Mouse (Mus musculus) urinary bladder, postnatal 25 days (tissue): ENCODE measurements at regions not wholly inside any gene's neighbourhood (a gene's known extent, or its start where the extent isn't known, plus 50 kb on each side); places are given as distances from the start of the nearest gene placed in this dataset.

ENCODE experiments used
- DNase-seq: peaks from one replicate; pipeline ENCODE4 v3.0.0; 2022; ENCODE audit warnings: low spot score

GRCm38 (mm10) chr16:77537351-77537750, 64.5 kb downstream of the Gm11146 start:
- DNase-seq = no peak

GRCm38 (mm10) chr16:77536746-77537145, 65.1 kb downstream of the Gm11146 start:
- no peak for DNase-seq

GRCm38 (mm10) chr16:77536314-77536713, 65.6 kb downstream of the Gm11146 start:
- DNase-seq = no peak

GRCm38 (mm10) chr16:77535021-77535420, 66.9 kb downstream of the Gm11146 start:
- DNase-seq = no peak

DNA sequence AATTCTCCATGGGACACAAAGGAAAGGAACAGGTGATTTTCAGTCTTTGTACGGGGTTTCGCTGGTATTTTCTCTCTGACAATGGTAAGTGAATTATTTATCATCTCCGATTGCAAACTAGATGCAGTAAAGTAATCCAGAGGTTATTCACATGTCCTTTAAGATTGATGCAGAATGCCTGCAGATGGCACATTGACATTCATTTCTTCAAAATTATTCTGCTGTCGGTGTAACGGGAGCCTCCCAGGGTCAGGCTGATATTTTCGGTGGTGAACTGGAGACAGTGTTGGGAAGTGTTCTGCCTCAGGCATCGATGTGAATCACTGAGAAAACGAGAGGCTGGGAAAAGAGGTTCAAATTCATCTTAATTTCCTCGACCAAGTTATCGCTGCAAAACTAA, 70.3 kb downstream of the Gm11146 start:
- no peak for DNase-seq

- no peak for DNase-seq
These were observed 73.9 kb downstream of the Gm11146 start for GRCm38 (mm10) chr16:77527951-77528350.

DNA sequence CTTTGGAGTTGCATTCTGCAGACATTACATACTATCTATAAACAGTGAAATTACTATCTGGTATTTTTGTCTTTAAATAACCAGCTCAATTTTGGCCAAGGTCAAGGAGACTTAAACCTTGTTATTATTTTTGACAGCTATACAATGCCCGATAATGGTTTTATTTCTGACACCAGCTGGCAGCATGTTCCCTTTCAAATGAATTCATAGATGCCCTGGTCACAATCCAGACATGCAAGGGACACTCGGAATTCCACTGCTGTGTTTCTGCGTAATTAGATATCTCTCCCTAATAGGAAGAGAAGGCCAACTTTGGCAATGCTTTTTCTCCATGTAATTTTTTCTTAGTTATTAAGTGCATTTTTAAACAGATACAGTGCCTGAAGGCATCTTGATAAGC, 87.3 kb downstream of the Gm11146 start:
- DNase-seq = no peak

DNA sequence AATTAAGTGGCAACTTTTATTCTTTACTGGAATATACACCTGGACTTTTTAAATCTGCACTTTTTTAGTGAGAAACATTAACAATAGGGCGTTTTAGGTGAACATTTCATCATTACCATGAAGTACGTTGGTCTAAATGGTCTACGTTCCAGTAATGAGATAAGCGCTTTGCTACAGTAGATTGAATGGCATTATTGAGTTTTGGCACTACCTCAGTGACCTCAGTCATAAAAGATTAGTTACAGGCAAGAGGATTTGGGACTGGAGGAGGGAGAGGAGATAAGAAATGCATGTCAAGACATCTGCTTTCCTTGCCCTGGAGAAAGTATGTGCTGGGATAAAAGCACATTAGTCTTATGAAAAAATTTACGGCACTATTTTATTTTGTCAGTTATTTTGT, 98.3 kb downstream of the Gm11146 start:
- no peak for DNase-seq

DNA sequence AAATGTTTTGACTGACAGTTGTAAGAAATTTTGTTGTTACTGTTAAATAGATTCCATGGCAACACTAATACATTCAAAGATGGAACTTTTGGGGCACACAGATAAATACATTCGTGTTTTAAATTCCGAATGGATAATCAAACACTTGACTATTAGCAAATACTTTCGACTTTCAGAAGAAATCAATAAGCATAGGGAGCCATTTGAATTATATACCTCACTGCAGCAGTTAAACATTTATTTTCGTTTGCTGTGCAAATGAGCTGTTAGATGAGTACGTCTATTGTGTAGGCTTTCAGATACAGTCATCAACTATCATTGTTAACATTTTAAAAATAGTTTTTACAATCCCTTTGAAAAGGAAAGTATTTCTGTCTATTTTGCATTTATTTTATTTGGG, 99.0 kb downstream of the Gm11146 start:
- DNase-seq = no peak

- no peak for DNase-seq
These were observed 99.9 kb downstream of the Gm11146 start for GRCm38 (mm10) chr16:77502026-77502425.

DNA sequence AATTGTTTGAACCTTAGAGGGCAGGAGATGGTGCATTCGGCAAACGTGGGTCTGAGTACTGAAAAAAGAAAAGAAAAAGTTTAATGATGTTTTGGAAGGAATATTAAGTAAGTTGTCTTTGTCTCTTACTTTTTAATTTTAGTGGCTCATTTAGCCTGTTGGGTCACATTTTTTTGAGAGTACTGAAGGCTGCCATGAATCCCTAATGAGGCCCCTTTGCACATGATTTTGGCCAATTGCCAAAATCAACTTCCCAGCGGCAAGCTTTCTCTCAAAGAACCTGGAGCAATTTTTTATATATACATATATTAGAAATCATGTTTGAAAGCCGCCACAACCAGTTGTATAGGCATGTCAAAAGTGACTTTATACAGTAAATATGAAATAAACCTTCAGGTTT, 100.9 kb downstream of the Gm11146 start:
- DNase-seq = no peak

GRCm38 (mm10) chr16:77500413-77500812, 101.5 kb downstream of the Gm11146 start:
- no peak for DNase-seq

- DNase-seq = peak; percentile 68
These were observed 102.2 kb downstream of the Gm11146 start for GRCm38 (mm10) chr16:77499537-77500301.

DNA sequence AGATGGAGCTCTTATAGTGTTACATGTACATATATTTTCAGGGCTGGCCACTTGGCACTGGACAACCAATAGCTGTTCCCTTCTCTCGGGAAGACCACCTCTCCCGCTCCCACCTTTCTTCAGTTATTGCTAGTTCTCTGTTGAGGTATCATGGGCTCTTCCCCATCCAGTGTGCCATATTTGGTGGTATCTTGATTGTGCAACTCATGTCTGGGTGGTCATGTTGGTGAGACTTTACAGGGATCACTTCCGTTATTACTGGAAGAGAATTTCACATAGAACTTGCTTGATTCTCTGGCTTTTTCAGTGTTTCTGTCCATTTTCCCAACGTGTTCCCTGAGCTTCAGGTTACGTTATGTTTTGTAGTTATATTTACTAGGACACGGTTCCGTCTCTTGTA, 106.6 kb downstream of the Gm11146 start:
- DNase-seq = no peak

- DNase-seq = no peak
These were observed 107.9 kb downstream of the Gm11146 start for GRCm38 (mm10) chr16:77494042-77494441.

- DNase-seq = no peak
These were observed 113.7 kb downstream of the Gm11146 start for GRCm38 (mm10) chr16:77488155-77488554.

- DNase-seq = no peak
These were observed 122.1 kb downstream of the Gm11146 start for GRCm38 (mm10) chr16:77479812-77480211.

GRCm38 (mm10) chr16:77471868-77472267, 130.0 kb downstream of the Gm11146 start:
- DNase-seq = no peak

DNA sequence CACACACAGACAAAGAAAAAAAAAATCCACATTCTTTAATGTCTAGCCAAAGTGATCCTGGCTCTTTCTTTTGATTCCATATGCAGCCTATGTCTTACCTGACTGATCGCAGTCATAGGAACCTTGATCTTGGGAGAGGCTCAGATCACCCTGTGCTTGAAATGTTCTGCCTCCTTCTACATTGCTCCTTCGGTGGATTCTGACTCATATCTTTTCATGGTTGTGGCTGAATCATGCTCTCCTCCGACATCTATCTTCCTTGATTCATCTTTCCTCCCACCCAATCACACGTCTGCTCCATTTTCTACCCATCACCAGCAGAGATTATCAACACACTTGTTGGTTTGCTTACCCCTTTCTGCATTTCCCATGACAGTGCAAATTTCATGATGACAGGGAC, 132.0 kb downstream of the Gm11146 start:
- no peak for DNase-seq

- no peak for DNase-seq
These were observed 132.5 kb downstream of the Gm11146 start for GRCm38 (mm10) chr16:77469328-77469875.

DNA sequence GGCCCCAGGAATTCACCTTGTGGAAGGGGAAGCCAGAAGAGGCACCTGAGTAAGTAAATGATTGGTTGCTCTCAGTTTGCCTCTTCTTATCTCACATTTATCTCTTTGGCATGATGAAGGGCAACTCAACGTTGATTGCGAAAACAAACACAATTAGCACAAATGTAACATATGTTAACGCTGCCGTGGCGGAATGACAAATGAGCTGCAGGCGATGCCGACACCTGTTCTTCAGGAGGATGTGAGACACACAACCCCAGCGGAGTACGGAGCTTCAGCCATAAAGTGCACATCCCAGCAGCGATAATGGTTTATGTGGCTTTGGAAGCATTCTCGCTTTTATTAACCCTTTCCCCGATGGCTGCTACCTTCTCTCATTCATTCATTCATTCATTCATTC, 134.7 kb downstream of the Gm11146 start:
- DNase-seq = no peak

DNA sequence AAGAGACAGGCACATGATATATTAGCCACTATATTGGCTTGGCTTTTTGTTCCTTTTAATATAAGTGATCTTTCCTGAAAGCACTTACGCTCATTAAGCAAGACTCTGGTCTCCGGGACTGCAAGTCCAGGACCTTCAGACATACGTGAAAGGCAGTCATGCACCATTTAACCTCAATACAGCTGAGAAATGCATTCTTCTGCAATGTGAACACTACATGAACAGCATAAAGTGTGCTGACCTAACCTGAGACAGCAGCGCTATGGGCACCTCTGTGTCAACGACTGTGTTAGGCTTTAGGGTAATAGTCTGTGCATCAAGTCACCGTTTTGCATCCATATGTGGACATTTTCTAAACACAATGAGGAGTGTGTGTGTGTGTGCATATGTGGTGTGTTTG, 137.3 kb downstream of the Gm11146 start:
- DNase-seq = no peak

- no peak for DNase-seq
These were observed 140.0 kb downstream of the Gm11146 start for GRCm38 (mm10) chr16:77461922-77462321.

- DNase-seq = no peak
These were observed 140.4 kb downstream of the Gm11146 start for GRCm38 (mm10) chr16:77461459-77461858.
